Mouse (Mus musculus): ENCODE measurements around the gene Ppp4r1.

GRCm38 (mm10) chr17:65796056-65796455 lies 13.7 kb downstream of the Ppp4r1 start:
- TF ChIP-seq EP300 (IDR thresholded peaks at IDR 0.05; ENCODE audit: low read depth) = no peak
- TF ChIP-seq CTCF (IDR thresholded peaks at IDR 0.05; ENCODE audit: low read depth) = no peak
